Mouse (Mus musculus) hindbrain, embryonic 15.5 days (tissue): Measurements from ENCODE around the gene Arl4c. TPM values are rescaled to one million over a fixed set of nuclear protein-coding genes. Genes with fewer than 3 reads are reported as not detected.

Source experiments
- ATAC-seq: fragments of 200-750 bp; cut with Nextera tagmentation; 2 replicates; pipeline ENCODE4 v1.8.0; 2017; ENCODE audit warnings: low read depth, moderate number of reproducible peaks, moderate TSS enrichment; ENCODE audit not compliant: low FRiP score
- H3K27ac ChIP-seq: fragments of 300-500 bp; sonication (generic); replicated peaks from 2 replicates; pipeline ENCODE4 v1.5.1; 2015; ENCODE audit warnings: mild to moderate bottlenecking, inconsistent platforms
- H3K27me3 ChIP-seq: fragments of 300-500 bp; sonication (generic); 2 replicates; pipeline ENCODE4 v1.6.1; 2015; ENCODE audit warnings: control low read depth, inconsistent platforms
- H3K36me3 ChIP-seq: fragments of 300-500 bp; sonication (generic); 2 replicates; pipeline ENCODE4 v1.6.1; 2015; ENCODE audit warnings: control low read depth, inconsistent platforms
- H3K4me1 ChIP-seq: fragments of 300-500 bp; sonication (generic); replicated peaks from 2 replicates; pipeline ENCODE4 v1.6.1; 2015; ENCODE audit warnings: control low read depth, inconsistent platforms
- H3K4me2 ChIP-seq: fragments of 300-500 bp; sonication (generic); 2 replicates; pipeline ENCODE4 v1.6.1; 2015; ENCODE audit warnings: moderate library complexity, mild to moderate bottlenecking, inconsistent platforms
- H3K4me3 ChIP-seq: fragments of 300-500 bp; sonication (generic); 2 replicates; pipeline ENCODE4 v1.5.1; 2015; ENCODE audit warnings: mild to moderate bottlenecking, inconsistent platforms
- H3K9ac ChIP-seq: fragments of 300-500 bp; sonication (generic); 2 replicates; pipeline ENCODE4 v1.6.1; 2015; ENCODE audit warnings: inconsistent platforms
- H3K9me3 ChIP-seq: fragments of 300-500 bp; sonication (generic); 2 replicates; pipeline ENCODE4 v1.6.1; 2016; ENCODE audit warnings: control low read depth, inconsistent platforms
- WGBS: fragments of 180-500 bp; shearing (Covaris S2); methylation state at CpG from one replicate; pipeline ENCODE4 v1.1.7; 2015; 5-methylcytosine and 5-hydroxymethylcytosine counted together
- polyA plus RNA-seq: library from polyadenylated mRNA; unstranded; fragments of >200 nt; fragmentation: Nextera tagmentation; extraction: Ambion mirVana; gene quantifications from 2 replicates; pipeline ENCODE4 v1.2.1, GENCODE M21; 2015

The Arl4c gene
- 43.6 and 45.3 TPM in 2 replicates for polyA plus RNA-seq

GRCm38 (mm10) chr1:88701870-88702661, at the start of gene Arl4c:
Arl4c (minus strand) TSS chr1:88702221.
- Histone ChIP-seq H3K9me3 (no peaks in the 10 kb centered on the region), H3K4me3 (peak within 1 kb of the TSS; percentile 85), H3K27ac (peak within 1 kb of the TSS; percentile 97), H3K4me2 (peak within 1 kb of the TSS; percentile 87), H3K27me3 (no peaks in the 10 kb centered on the region), H3K9ac (peak within 1 kb of the TSS; percentile 95), H3K4me1 (peaks cover 31% of the 10 kb centered on the region), H3K36me3 (peaks cover 6% of the 10 kb centered on the region)
- ATAC-seq = peak; percentile 84
- WGBS = 1% methylated on average over 86 of the region's 91 CpGs

GRCm38 (mm10) chr1:88751332-88751731, 49.3 kb upstream of the Arl4c start:
- H3K9me3 ChIP-seq = no peaks in the 10 kb centered on the region
- no peak overlapping the region for H3K27ac ChIP-seq
- ATAC-seq = no peak
- no peak overlapping the region for H3K4me3 ChIP-seq
- no peaks in the 10 kb centered on the region for H3K27me3 ChIP-seq
- 79% methylated on average over 6 of the region's 6 CpGs for WGBS
- H3K36me3 ChIP-seq = no peaks in the 10 kb centered on the region
- H3K9ac ChIP-seq = no peak overlapping the region
- H3K4me1 ChIP-seq = peaks cover 9% of the 10 kb centered on the region
- no peak overlapping the region for H3K4me2 ChIP-seq

- Histone ChIP-seq H3K36me3 (no peaks in the 10 kb centered on the region), H3K9me3 (no peaks in the 10 kb centered on the region), H3K4me1 (0 out of 2 replicates have a peak, but pooled peaks cover 5% of the 10 kb centered on the region), H3K27me3 (no peaks in the 10 kb centered on the region), H3K4me3 (no peak overlapping the region), H3K27ac (no peak overlapping the region), H3K4me2 (no peak overlapping the region), H3K9ac (no peak overlapping the region)
- ATAC-seq = no peak
- WGBS = 78% methylated on average over 7 of the region's 7 CpGs
Observed at GRCm38 (mm10) chr1:88750576-88750975, 48.6 kb upstream of the Arl4c start.

- no peak overlapping the region for H3K4me3 ChIP-seq
- no peak overlapping the region for H3K9ac ChIP-seq
- no peak overlapping the region for H3K27ac ChIP-seq
- no peaks in the 10 kb centered on the region for H3K27me3 ChIP-seq
- no peak for ATAC-seq
- 0 out of 2 replicates have a peak, but pooled peaks cover 5% of the 10 kb centered on the region for H3K4me1 ChIP-seq
- WGBS = 91% methylated on average over 3 of the region's 3 CpGs
- no peaks in the 10 kb centered on the region for H3K36me3 ChIP-seq
- no peak overlapping the region for H3K4me2 ChIP-seq
- no peaks in the 10 kb centered on the region for H3K9me3 ChIP-seq
Observed at GRCm38 (mm10) chr1:88750126-88750525, 48.1 kb upstream of the Arl4c start.

- Histone ChIP-seq H3K4me3 (no peak overlapping the region), H3K27me3 (no peaks in the 10 kb centered on the region), H3K36me3 (no peaks in the 10 kb centered on the region), H3K4me2 (no peak overlapping the region), H3K4me1 (0 out of 2 replicates have a peak, but pooled peaks cover 5% of the 10 kb centered on the region), H3K9me3 (no peaks in the 10 kb centered on the region), H3K9ac (no peak overlapping the region), H3K27ac (no peak overlapping the region)
- no peak for ATAC-seq
- 79% methylated on average over 8 of the region's 8 CpGs for WGBS
Observed at GRCm38 (mm10) chr1:88749106-88749505, 47.1 kb upstream of the Arl4c start.

GRCm38 (mm10) chr1:88745256-88745655, 43.2 kb upstream of the Arl4c start:
- peak; percentile 86 for ATAC-seq
- Histone ChIP-seq H3K9ac (no peak overlapping the region), H3K4me3 (no peak overlapping the region), H3K27me3 (no peaks in the 10 kb centered on the region), H3K27ac (no peak overlapping the region), H3K4me2 (no peak overlapping the region), H3K9me3 (no peaks in the 10 kb centered on the region), H3K4me1 (no peaks in the 10 kb centered on the region), H3K36me3 (no peaks in the 10 kb centered on the region)
- WGBS = 5% methylated on average over 8 of the region's 8 CpGs

GRCm38 (mm10) chr1:88744261-88744660, 42.2 kb upstream of the Arl4c start:
- no peak for ATAC-seq

GRCm38 (mm10) chr1:88742372-88742771, 40.4 kb upstream of the Arl4c start:
- Histone ChIP-seq H3K4me3 (no peak overlapping the region), H3K9me3 (no peaks in the 10 kb centered on the region), H3K4me1 (no peaks in the 10 kb centered on the region), H3K27me3 (no peaks in the 10 kb centered on the region), H3K9ac (no peak overlapping the region), H3K36me3 (no peaks in the 10 kb centered on the region), H3K27ac (no peak overlapping the region), H3K4me2 (no peak overlapping the region)
- 45% methylated on average over 7 of the region's 7 CpGs for WGBS
- ATAC-seq = no peak

More at GRCm38 (mm10) chr1:88744261-88744660, 42.2 kb upstream of the Arl4c start:
- Histone ChIP-seq H3K9ac (no peak overlapping the region), H3K36me3 (no peaks in the 10 kb centered on the region), H3K27ac (no peak overlapping the region), H3K4me3 (no peak overlapping the region), H3K27me3 (no peaks in the 10 kb centered on the region), H3K9me3 (no peaks in the 10 kb centered on the region), H3K4me1 (no peaks in the 10 kb centered on the region), H3K4me2 (no peak overlapping the region)
- 80% methylated on average over 8 of the region's 8 CpGs for WGBS

GRCm38 (mm10) chr1:88739546-88739945, 37.5 kb upstream of the Arl4c start:
- Histone ChIP-seq H3K9ac (no peak overlapping the region), H3K27me3 (no peaks in the 10 kb centered on the region), H3K36me3 (no peaks in the 10 kb centered on the region), H3K4me3 (no peak overlapping the region), H3K4me1 (no peaks in the 10 kb centered on the region), H3K27ac (no peak overlapping the region), H3K4me2 (no peak overlapping the region), H3K9me3 (no peaks in the 10 kb centered on the region)
- ATAC-seq = no peak
- whole genome bisulfite sequencing = 88% methylated on average over 4 of the region's 4 CpGs

- Histone ChIP-seq H3K9ac (no peak overlapping the region), H3K27me3 (no peaks in the 10 kb centered on the region), H3K4me3 (no peak overlapping the region), H3K9me3 (no peaks in the 10 kb centered on the region), H3K36me3 (no peaks in the 10 kb centered on the region), H3K4me1 (no peaks in the 10 kb centered on the region), H3K27ac (no peak overlapping the region), H3K4me2 (no peak overlapping the region)
- WGBS = 76% methylated on average over 3 of the region's 3 CpGs
- ATAC-seq = no peak
Observed at GRCm38 (mm10) chr1:88738931-88739330, 36.9 kb upstream of the Arl4c start.

- no peak overlapping the region for H3K4me3 ChIP-seq
- H3K27me3 ChIP-seq = no peaks in the 10 kb centered on the region
- no peaks in the 10 kb centered on the region for H3K4me1 ChIP-seq
- no peak overlapping the region for H3K4me2 ChIP-seq
- no peak overlapping the region for H3K27ac ChIP-seq
- H3K9ac ChIP-seq = no peak overlapping the region
- 77% methylated on average over 1 of the region's 1 CpGs for WGBS
- ATAC-seq = no peak
- H3K36me3 ChIP-seq = no peaks in the 10 kb centered on the region
- H3K9me3 ChIP-seq = no peaks in the 10 kb centered on the region
Observed at GRCm38 (mm10) chr1:88729496-88729895, 27.5 kb upstream of the Arl4c start.

- Histone ChIP-seq H3K27ac (no peak overlapping the region), H3K27me3 (no peaks in the 10 kb centered on the region), H3K4me3 (no peak overlapping the region), H3K9ac (no peak overlapping the region), H3K4me1 (no peaks in the 10 kb centered on the region), H3K36me3 (no peaks in the 10 kb centered on the region), H3K4me2 (no peak overlapping the region), H3K9me3 (no peaks in the 10 kb centered on the region)
- ATAC-seq = no peak
- WGBS = 94% methylated on average over 1 of the region's 1 CpGs
Observed at GRCm38 (mm10) chr1:88727369-88727768, 25.3 kb upstream of the Arl4c start.
